Mouse (Mus musculus) C2C12 (cell line): ENCODE data around the gene Ccna1. TPM values are rescaled to one million over a fixed set of nuclear protein-coding genes. Genes with fewer than 3 reads are reported as not detected.

Experiments
- H3K27me3 ChIP-seq: one replicate; pipeline ENCODE4 v1.6.1; 2011; ENCODE audit not compliant: control insufficient read depth, insufficient read depth, insufficient read length
- H3K36me3 ChIP-seq: one replicate; pipeline ENCODE4 v1.6.1; 2011; ENCODE audit not compliant: control insufficient read depth, insufficient read depth
- H3K4me3 ChIP-seq: one replicate; pipeline ENCODE4 v1.5.1; 2011; ENCODE audit warnings: mild to moderate bottlenecking, control low read depth; ENCODE audit not compliant: poor library complexity, insufficient read depth, severe bottlenecking
- H3K79me2 ChIP-seq: one replicate; pipeline ENCODE4 v1.6.1; 2011; ENCODE audit not compliant: control insufficient read depth, insufficient read depth
- H3K79me3 ChIP-seq: one replicate; pipeline ENCODE4 v1.6.1; 2011; ENCODE audit warnings: low read depth, control low read depth
- H3ac ChIP-seq: one replicate; pipeline ENCODE3; 2011; ENCODE audit warnings: low read depth; ENCODE audit not compliant: control insufficient read depth, insufficient read length
- CEBPB ChIP-seq: IDR thresholded peaks from one replicate; pipeline ENCODE4 v1.6.1; 2011; ENCODE audit warnings: low read depth, mild to moderate bottlenecking, control low read depth, moderate library complexity
- CTCF ChIP-seq: IDR thresholded peaks from one replicate; pipeline ENCODE4 v1.5.1; 2011; ENCODE audit not compliant: control insufficient read depth, insufficient read depth, insufficient read length
- FOSL1 ChIP-seq: IDR thresholded peaks from one replicate; pipeline ENCODE4 v1.8.0; 2011; ENCODE audit warnings: mild to moderate bottlenecking, low read length; ENCODE audit not compliant: poor library complexity, insufficient read depth, severe bottlenecking
- MAX ChIP-seq: IDR thresholded peaks from one replicate; pipeline ENCODE4 v1.6.1; 2011; ENCODE audit warnings: mild to moderate bottlenecking, control low read depth
- MYOD1 ChIP-seq: IDR thresholded peaks from one replicate; pipeline ENCODE4 v1.6.1; 2011; ENCODE audit warnings: low read depth; ENCODE audit not compliant: control insufficient read depth, insufficient read length
- MYOG ChIP-seq: IDR thresholded peaks from one replicate; pipeline ENCODE4 v1.6.1; 2011; ENCODE audit not compliant: control insufficient read depth, insufficient read length; ENCODE audit errors: extremely low read depth
- USF1 ChIP-seq: IDR thresholded peaks from one replicate; pipeline ENCODE4 v1.6.1; 2011; ENCODE audit warnings: low read depth, mild to moderate bottlenecking, control low read depth, moderate library complexity
- polyA plus RNA-seq: library from polyadenylated mRNA; unstranded; fragments of >200 nt; fragmentation: generic; extraction: Trizol; gene quantifications from one replicate; pipeline ENCODE4 v1.2.1, GENCODE M21; 2012; ENCODE audit warnings: missing spikeins

The Ccna1 gene
- polyA plus RNA-seq, 1 experiment: not detected

- TF ChIP-seq MYOD1 (peak; percentile 38), USF1 (peak; percentile 85), MAX (no peak)
- no peaks in the 10 kb centered on the region for H3K36me3 ChIP-seq
- H3K79me2 ChIP-seq: no peaks in the 10 kb centered on the region
- H3ac ChIP-seq: peak overlapping the region; percentile 1
- H3K27me3 ChIP-seq: no peaks in the 10 kb centered on the region
- H3K4me3 ChIP-seq: no peak overlapping the region
- H3K79me3 ChIP-seq: no peaks in the 10 kb centered on the region
Observed at GRCm38 (mm10) chr3:55095968-55096654, 40.8 kb upstream of the Ccna1 start.

GRCm38 (mm10) chr3:55093161-55093560 is 37.9 kb upstream of the Ccna1 start:
- Histone ChIP-seq H3K27me3 (no peaks in the 10 kb centered on the region), H3K36me3 (no peaks in the 10 kb centered on the region), H3K79me2 (no peaks in the 10 kb centered on the region), H3K4me3 (no peak overlapping the region), H3ac (no peak overlapping the region), H3K79me3 (no peaks in the 10 kb centered on the region)
- TF ChIP-seq USF1 (peak; percentile 84), FOSL1 (no peak), MYOG (no peak), MAX (peak; percentile 32)

GRCm38 (mm10) chr3:55089291-55089690 is 34.0 kb upstream of the Ccna1 start:
- no peaks in the 10 kb centered on the region for H3K79me3 ChIP-seq
- no peaks in the 10 kb centered on the region for H3K36me3 ChIP-seq
- no peaks in the 10 kb centered on the region for H3K79me2 ChIP-seq
- no peak overlapping the region for H3ac ChIP-seq
- TF ChIP-seq CTCF (no peak), MYOD1 (no peak), USF1 (no peak), CEBPB (no peak), FOSL1 (no peak), MYOG (no peak), MAX (no peak)
- H3K27me3 ChIP-seq: no peaks in the 10 kb centered on the region
- no peak overlapping the region for H3K4me3 ChIP-seq

GRCm38 (mm10) chr3:55088843-55089242 is 33.5 kb upstream of the Ccna1 start:
- Histone ChIP-seq H3K27me3 (no peaks in the 10 kb centered on the region), H3K4me3 (no peak overlapping the region), H3ac (no peak overlapping the region), H3K79me3 (no peaks in the 10 kb centered on the region), H3K36me3 (no peaks in the 10 kb centered on the region), H3K79me2 (no peaks in the 10 kb centered on the region)
- TF ChIP-seq MYOG (no peak), CEBPB (no peak), MYOD1 (no peak), CTCF (no peak), USF1 (no peak), MAX (no peak)

- Histone ChIP-seq H3K27me3 (no peaks in the 10 kb centered on the region), H3K79me3 (no peaks in the 10 kb centered on the region), H3K4me3 (no peak overlapping the region), H3K36me3 (no peaks in the 10 kb centered on the region), H3K79me2 (no peaks in the 10 kb centered on the region), H3ac (no peak overlapping the region)
- TF ChIP-seq MYOD1 (no peak), MYOG (no peak), USF1 (no peak), FOSL1 (no peak), MAX (no peak), CEBPB (no peak), CTCF (no peak)
Observed at GRCm38 (mm10) chr3:55088359-55088758, 33.1 kb upstream of the Ccna1 start.

GRCm38 (mm10) chr3:55087360-55087759 is 32.1 kb upstream of the Ccna1 start:
- Histone ChIP-seq H3K27me3 (no peaks in the 10 kb centered on the region), H3ac (no peak overlapping the region), H3K36me3 (no peaks in the 10 kb centered on the region), H3K79me2 (no peaks in the 10 kb centered on the region), H3K4me3 (no peak overlapping the region), H3K79me3 (no peaks in the 10 kb centered on the region)
- TF ChIP-seq USF1: no peak
- TF ChIP-seq CEBPB: no peak
- no peak for TF ChIP-seq MYOG
- no peak for TF ChIP-seq CTCF
- no peak for TF ChIP-seq MYOD1
- no peak for TF ChIP-seq MAX
- no peak for TF ChIP-seq FOSL1
